Mouse (Mus musculus) T-helper 17 cell (primary cell): Measurements from ENCODE around the gene Ccdc110.

ENCODE experiments used
- in situ Hi-C, 2 experiments: fragments of 300-600 bp; cut with MboI, MseI; formaldehyde crosslinking; loops; 1 replicate in 1 of 2; 2 replicates in 1 of 2; pipeline ENCODE4 v1.15.1; 2025; ENCODE audit warnings: high pct_unique_total_duplicates in 2 of 2

Ccdc110 gene

GRCm38 (mm10) chr8:45934582-45935014, at the start of gene Ccdc110:
Gene Ccdc110 (plus strand): TSS chr8:45934619.
- in situ Hi-C loops = loop anchor here (5.0 to 10.0 kb wide), 4 partner anchors 117 to 570 kb away; no protein-coding TSS in a partner anchor

GRCm38 (mm10) chr8:45885202-45885685, 49.2 kb upstream of the Ccdc110 start, which contains the start of gene Pdlim3:
Gene Pdlim3 (plus strand): TSS chr8:45885461.
- in situ Hi-C loops = no loop called here

- in situ Hi-C loops = no loop called here
Measured at GRCm38 (mm10) chr8:45885775-45886174, 48.6 kb upstream of the Ccdc110 start.

- in situ Hi-C loops = no loop called here
Measured at GRCm38 (mm10) chr8:45889737-45890136, 44.7 kb upstream of the Ccdc110 start.

- in situ Hi-C loops = no loop called here
Measured at GRCm38 (mm10) chr8:45896590-45896989, 37.8 kb upstream of the Ccdc110 start.

GRCm38 (mm10) chr8:45899783-45900182, 34.6 kb upstream of the Ccdc110 start:
- in situ Hi-C loops = no loop called here

GRCm38 (mm10) chr8:45901626-45902025, 32.8 kb upstream of the Ccdc110 start:
- in situ Hi-C loops = no loop called here

GRCm38 (mm10) chr8:45903659-45904058, 30.8 kb upstream of the Ccdc110 start:
- in situ Hi-C loops = no loop called here

GRCm38 (mm10) chr8:45905591-45906250, 28.7 kb upstream of the Ccdc110 start:
- in situ Hi-C loops = no loop called here

- in situ Hi-C loops = no loop called here
Measured at GRCm38 (mm10) chr8:45906251-45906619, 28.2 kb upstream of the Ccdc110 start.

GRCm38 (mm10) chr8:45913707-45914106, 20.7 kb upstream of the Ccdc110 start:
- in situ Hi-C loops = no loop called here

GRCm38 (mm10) chr8:45916496-45916895, 17.9 kb upstream of the Ccdc110 start:
- in situ Hi-C loops = no loop called here

- in situ Hi-C loops = no loop called here
Measured at GRCm38 (mm10) chr8:45917040-45917679, 17.3 kb upstream of the Ccdc110 start.

GRCm38 (mm10) chr8:45918891-45919290, 15.5 kb upstream of the Ccdc110 start:
- in situ Hi-C loops = no loop called here

GRCm38 (mm10) chr8:45920392-45920791, 14.0 kb upstream of the Ccdc110 start:
- in situ Hi-C loops = no loop called here

GRCm38 (mm10) chr8:45922116-45922515, 12.3 kb upstream of the Ccdc110 start:
- in situ Hi-C loops = no loop called here

- in situ Hi-C loops = loop anchor here (5.0 to 10.0 kb wide), 4 partner anchors 120 to 572 kb away; no protein-coding TSS in a partner anchor
Measured at GRCm38 (mm10) chr8:45936986-45937385, 2.6 kb downstream of the Ccdc110 start.

GRCm38 (mm10) chr8:45946283-45946682, 11.9 kb downstream of the Ccdc110 start:
- in situ Hi-C loops = no loop called here

GRCm38 (mm10) chr8:45950622-45951021, 16.2 kb downstream of the Ccdc110 start:
- in situ Hi-C loops = no loop called here

GRCm38 (mm10) chr8:45970894-45971293, 36.5 kb downstream of the Ccdc110 start:
- in situ Hi-C loops = loop anchor here in 1 of 2 experiments (10.0 kb wide), 1 partner anchor 184 kb away; the partner anchor contains the start of genes Cfap97 and Snx25

- in situ Hi-C loops = loop anchor here in 1 of 2 experiments (10.0 kb wide), 1 partner anchor 181 kb away; the partner anchor contains the start of genes Cfap97 and Snx25
Measured at GRCm38 (mm10) chr8:45973988-45974505, 39.6 kb downstream of the Ccdc110 start.
